Mouse (Mus musculus): ENCODE results near the gene BC051665. TPM values are rescaled to one million over a fixed set of nuclear protein-coding genes. Genes with fewer than 3 reads are reported as not detected.

The BC051665 gene
- total RNA-seq, 1 experiment from 2014 or later: not detected

DNA sequence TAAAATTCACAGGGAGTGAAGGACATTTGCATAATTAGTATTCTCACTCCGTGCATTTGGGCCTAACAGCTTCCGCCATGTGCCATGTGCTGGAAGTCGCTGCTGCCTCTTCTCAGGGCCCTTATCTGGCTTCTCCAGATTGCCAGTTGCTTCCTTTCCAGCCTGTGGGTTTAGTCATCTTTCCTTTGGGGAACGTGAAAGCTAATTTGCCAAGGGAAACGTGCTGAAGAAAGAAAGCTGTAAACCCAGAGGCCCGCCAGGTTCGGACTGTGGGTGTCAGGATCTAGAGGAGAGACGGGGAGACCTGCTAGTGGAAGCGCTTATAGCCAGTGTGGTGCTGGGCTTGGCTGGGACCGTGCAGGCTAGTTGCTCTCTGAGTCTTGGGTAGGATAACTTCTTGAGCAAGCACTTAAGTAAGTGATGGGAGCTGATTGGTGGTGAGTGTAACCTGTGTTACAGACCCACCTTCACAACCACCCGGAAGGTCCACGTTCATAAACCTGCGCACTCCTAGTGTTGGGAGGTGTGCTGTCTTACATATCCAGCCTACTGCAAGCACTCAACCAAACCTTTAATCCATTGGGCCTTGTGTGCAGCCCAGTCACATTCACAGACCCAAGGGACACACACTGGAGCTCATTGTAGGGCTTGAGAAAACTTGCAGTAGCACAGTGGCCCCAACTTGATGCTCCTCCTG lies 42.6 kb downstream of the BC051665 start:
- DNase-seq: no peak

DNA sequence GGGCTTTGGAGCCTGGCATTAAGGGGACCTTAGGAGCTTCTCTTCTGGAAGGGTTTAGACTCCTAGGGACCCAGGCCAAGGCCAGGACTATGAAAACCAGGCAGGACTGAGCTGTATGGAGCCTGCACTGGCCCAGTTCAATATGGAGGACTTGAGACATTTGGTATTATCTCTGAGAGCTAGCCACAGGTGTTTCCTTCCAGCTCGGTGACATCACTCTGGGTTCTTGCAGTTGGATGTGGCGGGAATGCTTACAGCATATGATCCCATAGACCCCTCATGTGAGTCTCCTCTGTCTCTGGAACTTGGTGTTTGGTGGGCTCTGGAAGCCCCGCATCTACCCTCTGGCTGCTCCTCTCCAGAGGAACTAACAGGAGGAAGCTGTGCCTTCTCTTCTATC lies 43.6 kb downstream of the BC051665 start:
- no peak for DNase-seq

DNA sequence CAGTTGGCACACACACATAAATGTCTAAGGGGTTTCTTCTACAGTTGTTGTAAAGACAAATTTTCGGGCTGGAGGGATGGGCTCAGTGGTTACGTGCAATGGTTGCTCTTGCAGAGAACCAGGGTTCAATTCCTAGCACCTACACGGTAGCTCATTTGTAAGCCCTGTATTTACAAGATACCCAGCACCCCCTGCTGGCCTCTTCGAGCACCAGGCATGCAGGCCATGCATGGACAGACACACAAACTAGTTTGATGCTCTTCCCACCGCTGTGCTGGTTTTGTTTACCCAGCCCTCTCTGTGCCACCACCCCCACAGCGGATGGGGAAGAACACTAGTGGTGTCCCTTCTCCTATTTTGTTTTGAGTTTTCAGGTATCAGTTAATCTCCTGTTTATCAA lies 45.9 kb downstream of the BC051665 start:
- DNase-seq: no peak

DNA sequence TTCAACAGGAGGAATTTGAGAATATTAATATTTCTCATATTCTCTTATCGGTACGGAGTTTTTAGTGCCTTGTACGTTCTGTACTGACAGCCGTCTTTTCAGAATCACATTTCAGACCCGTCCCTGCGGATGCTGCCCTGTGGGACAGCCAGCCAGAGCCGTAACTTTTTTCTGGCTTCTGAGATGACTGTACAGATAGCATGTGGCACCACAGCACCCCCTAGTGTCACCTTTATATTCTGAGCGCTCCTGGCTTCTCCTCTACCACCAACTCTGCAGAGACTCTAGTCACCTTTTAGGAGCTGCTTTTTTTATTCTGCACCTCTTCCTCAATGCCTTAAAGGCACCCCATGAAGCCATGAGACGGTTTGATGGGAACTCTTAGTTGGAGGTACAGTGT lies 47.7 kb downstream of the BC051665 start:
- peak; percentile 59 for DNase-seq

DNA sequence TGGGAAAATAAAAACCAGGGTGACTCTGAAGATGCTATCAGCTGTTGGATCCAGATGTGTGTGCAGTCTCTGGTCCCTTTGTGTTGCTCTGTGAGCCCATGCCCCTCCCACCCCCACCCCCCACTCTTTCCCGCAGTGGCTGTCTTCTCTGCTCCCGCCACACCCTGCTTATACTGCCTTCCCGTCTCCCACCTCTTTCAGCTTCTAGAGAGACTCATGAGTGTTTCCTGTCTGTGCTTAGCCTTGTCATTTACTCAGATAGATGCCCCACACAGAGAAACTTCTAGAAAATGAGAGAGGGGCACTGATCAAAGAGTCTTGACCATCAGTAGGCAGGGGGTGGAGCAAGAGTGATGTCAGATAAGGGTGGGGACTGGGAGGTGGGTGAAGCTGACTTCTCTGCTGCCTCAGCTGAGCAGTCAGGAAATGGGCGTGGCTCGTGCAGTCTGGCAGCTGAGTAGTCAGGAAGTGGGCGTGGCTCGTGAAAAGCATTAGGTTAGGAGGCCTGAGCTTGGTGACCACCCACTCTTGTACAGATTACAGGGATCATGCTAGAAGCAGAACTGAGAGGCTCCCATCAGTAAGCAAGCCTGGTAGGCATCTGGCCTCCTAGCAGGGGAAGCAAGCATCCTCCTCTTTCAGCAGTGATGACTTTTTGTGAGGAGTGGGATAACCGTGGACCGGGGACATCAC lies 48.4 kb downstream of the BC051665 start:
- peak; percentile 53 for DNase-seq

DNA sequence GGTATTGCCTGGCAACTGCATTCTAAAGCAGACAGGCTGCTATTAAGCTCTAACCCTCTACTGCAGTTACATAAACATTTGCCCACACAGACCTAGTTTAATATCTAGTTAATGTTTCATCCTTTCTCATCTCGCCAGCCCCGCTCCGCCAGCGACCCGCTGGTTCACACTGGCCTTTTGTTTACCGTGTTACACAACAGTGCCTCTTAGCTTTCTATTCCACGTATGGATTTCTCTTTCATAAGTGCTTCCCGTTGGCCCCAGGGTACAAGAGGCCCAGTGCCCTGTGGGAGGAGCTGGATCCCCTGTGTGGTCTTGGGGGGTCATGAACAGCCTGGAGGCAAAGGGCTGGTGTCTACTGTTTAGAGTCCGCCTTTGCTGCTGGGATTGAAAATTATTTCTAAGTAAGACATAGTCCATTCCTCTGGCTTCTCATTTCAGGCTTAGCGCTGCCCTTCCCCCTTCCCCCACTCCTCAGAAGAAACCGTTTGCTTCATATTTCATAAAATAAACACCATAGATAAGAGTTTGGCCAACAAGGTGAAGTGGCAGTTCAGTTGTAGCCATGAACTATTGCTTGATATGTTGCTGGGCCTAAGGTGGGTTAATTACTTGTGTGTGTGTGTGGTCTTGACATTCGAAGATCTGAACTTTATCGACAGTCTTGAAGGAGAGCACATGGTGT lies 49.6 kb downstream of the BC051665 start:
- no peak for DNase-seq

DNA sequence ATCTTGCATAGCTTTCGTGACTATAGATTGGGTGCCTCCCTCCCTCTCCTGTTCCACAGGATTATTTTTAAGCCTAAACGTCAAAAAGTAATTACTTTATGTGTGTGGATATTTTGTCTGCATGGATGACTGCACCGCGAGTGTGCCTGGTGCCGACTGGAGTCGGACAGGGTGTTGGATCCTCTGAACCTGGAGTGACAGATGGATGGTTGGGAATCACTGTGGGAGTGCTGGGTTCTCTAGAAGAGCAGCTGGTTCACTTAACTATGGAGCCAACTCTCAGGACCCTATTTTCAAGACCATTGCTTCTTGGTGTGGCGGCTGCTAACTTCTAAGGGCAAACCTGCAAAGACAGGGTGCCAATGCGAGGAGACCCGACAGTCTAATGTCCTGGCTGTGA lies 50.9 kb downstream of the BC051665 start:
- no peak for DNase-seq

Other genes with a start within 250 kb of the BC051665 start
- gene Dapk1, start 184.4 kb downstream of the BC051665 start, total RNA-seq (2021): 10.8 and 11.5 TPM in 2 replicates
- gene Ctsll3, start 16.5 kb upstream of the BC051665 start, total RNA-seq (2021): not detected in 2 replicates
- 177 and 206 TPM in 2 replicates for gene 4930486L24Rik, start 78.1 kb upstream of the BC051665 start, total RNA-seq (2021)
- not detected in 2 replicates for gene Gm49392, start 110.5 kb upstream of the BC051665 start, total RNA-seq (2021)
- gene Ctla2b, start 111.1 kb upstream of the BC051665 start, total RNA-seq (2021): 3.2 and 4.0 TPM in 2 replicates
- not detected in 2 replicates for gene Tpbpb, start 118.5 kb upstream of the BC051665 start, total RNA-seq (2021)
- gene Gm49393, start 149.2 kb upstream of the BC051665 start, total RNA-seq (2021): 1.6 TPM in 1 of 2 replicates, not detected in the other
- gene Gm49391, start 150.2 kb upstream of the BC051665 start, total RNA-seq (2021): 0.94 TPM in 1 of 2 replicates, not detected in the other
- gene Ctla2a, start 150.3 kb upstream of the BC051665 start, total RNA-seq (2021): 23.6 and 28.2 TPM in 2 replicates
- not detected in 2 replicates for gene Tpbpa, start 155.6 kb upstream of the BC051665 start, total RNA-seq (2021)
- not detected in 2 replicates for gene Ctsj, start 219.6 kb upstream of the BC051665 start, total RNA-seq (2021)